In the genomic region with DNA sequence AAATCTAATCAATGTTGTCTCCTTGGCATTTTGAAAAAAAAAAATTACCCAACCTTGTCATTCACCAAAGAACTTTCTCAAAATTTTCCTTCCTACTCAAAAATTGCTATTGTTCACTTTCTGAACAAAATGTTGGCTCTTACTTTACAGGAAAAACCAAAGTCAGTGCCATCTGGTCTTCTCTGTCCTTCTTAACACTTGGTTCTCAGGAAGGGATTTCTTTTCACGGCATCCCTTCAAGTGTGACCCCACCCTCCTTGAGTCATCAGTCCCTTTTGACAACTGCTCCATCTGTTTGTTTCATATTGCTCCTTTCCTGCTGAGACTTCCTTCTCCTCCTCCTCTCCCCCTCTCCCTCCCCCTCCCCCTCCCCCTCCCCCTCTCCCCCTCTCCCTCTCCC, we compare ENCODE assay signal across 15 mouse cellular contexts.
"Had no signal": no experiment of that assay in that cellular context is flagged by ENCODE, and none has a peak within 500 bp of the region (broad histone marks: within the 10 kb centered on the region; RNA-seq: fewer than 3 reads in every experiment).

No protein-coding gene starts in this region.

- H3K27me3 ChIP-seq: intestine, embryonic 15.5 days; kidney, embryonic 15.5 days; liver, embryonic 13.5 days; midbrain, embryonic 12.5 days; midbrain, embryonic 15.5 days; neural tube, embryonic 12.5 days; neural tube, embryonic 15.5 days had no signal

- H3K27ac ChIP-seq: intestine, embryonic 15.5 days; kidney, embryonic 15.5 days; liver, embryonic 13.5 days; midbrain, embryonic 12.5 days; midbrain, embryonic 15.5 days; neural tube, embryonic 12.5 days; neural tube, embryonic 15.5 days had no signal

- H3K4me2 ChIP-seq: intestine, embryonic 15.5 days; kidney, embryonic 15.5 days; liver, embryonic 13.5 days; midbrain, embryonic 12.5 days; midbrain, embryonic 15.5 days; neural tube, embryonic 12.5 days; neural tube, embryonic 15.5 days had no signal

- H3K9me3 ChIP-seq: intestine, embryonic 15.5 days; kidney, embryonic 15.5 days; liver, embryonic 13.5 days; midbrain, embryonic 12.5 days; midbrain, embryonic 15.5 days; neural tube, embryonic 12.5 days; neural tube, embryonic 15.5 days had no signal

- H3K4me3 ChIP-seq: intestine, embryonic 15.5 days; kidney, embryonic 15.5 days; liver, embryonic 13.5 days; midbrain, embryonic 12.5 days; midbrain, embryonic 15.5 days; neural tube, embryonic 12.5 days; neural tube, embryonic 15.5 days had no signal

- H3K36me3 ChIP-seq: intestine, embryonic 15.5 days; kidney, embryonic 15.5 days; liver, embryonic 13.5 days; midbrain, embryonic 12.5 days; midbrain, embryonic 15.5 days; neural tube, embryonic 12.5 days; neural tube, embryonic 15.5 days had no signal

- H3K4me1 ChIP-seq: intestine, embryonic 15.5 days; kidney, embryonic 15.5 days; liver, embryonic 13.5 days; midbrain, embryonic 12.5 days; midbrain, embryonic 15.5 days; neural tube, embryonic 12.5 days; neural tube, embryonic 15.5 days had no signal

- H3K9ac ChIP-seq: intestine, embryonic 15.5 days; kidney, embryonic 15.5 days; liver, embryonic 13.5 days; midbrain, embryonic 12.5 days; midbrain, embryonic 15.5 days; neural tube, embryonic 12.5 days; neural tube, embryonic 15.5 days had no signal

- ATAC-seq: intestine, embryonic 15.5 days; midbrain, embryonic 15.5 days had no signal

- DNase-seq: kidney, adult 11 months; kidney, adult 8-10 months; kidney, postnatal 10 days; kidney, postnatal 36 days; liver, embryonic 13.5 days; lung, adult 2 months; lung, postnatal 14 days; lung, postnatal 4 days; thymus, postnatal 25 days had no signal
